Mouse (Mus musculus) cerebellum, adult 18-20 months (tissue): ENCODE measurements around the gene Wnt9b.
"Not testable (repeated sequence)": the region's sequence is repeated elsewhere in the genome, so short reads cannot be mapped to it uniquely, and the experiment has no call there.

Source experiments
- DNase-seq, 2 experiments: peaks; one replicate each; pipeline ENCODE4 v3.0.0; 2021

Gene Wnt9b

DNA sequence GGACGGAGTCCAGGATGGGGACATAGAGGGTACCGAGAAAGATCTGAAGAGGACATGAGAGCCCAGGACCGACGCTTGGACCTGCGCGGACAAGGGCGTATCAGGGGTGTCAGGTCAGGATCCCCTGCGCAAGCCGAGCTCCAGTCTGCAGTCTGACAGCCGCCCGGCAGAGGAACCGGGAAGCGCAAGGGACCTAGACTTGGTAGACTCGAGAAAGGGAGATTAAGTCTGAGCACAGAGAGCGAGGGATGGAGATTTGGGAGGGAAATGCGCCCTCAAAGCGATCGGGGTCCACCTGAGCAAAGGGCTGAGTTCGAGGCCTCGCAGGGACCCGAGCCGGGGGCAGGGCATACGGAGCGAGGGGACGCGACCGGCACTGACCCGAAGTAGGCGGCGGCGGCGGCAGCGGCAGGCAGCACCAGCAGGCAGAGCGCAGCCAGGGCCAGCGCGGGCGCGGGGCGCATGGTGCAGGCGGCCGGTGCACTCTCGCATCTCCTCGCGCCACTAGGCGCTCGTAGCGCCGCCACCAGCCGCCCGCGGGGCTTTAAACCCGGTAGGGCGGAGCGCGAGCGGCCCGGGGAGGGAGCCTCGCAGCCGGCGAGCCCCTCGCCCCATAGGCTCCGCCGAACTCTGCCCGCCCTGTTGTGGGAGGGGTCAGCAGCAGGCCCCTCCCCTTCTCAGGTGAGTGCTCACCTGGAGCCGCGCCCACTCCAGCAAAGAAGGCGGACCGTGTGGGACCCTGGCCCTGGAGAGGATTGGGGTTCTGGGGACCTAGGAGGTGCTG, at the start of gene Wnt9b:
Gene Wnt9b, minus strand, starts transcription at position 516 of the 784 bp plus-strand sequence.
- peak; percentile 11 to 34 for DNase-seq

DNA sequence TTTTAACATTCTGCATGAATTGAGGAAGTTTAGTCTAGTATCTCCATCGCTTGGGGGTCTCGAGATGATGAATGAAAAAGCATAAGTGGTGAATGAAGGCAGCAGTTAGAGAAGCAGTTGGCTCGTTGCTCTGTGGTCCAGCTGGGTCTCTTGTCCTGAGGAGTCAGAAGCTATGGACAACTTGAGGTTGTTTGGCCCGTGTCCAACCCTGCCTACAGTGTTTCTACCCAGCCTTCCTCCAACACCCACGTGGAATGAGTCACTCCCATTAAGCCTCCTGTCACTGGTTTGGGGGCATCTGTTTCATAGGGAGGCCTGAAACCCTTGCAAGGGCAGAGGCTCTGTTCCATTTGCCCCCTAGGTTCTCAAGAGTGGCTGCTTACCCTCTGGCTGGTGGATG, 40.3 kb upstream of the Wnt9b start:
- peak in 1 of 2 experiments; percentile 33 for DNase-seq

DNA sequence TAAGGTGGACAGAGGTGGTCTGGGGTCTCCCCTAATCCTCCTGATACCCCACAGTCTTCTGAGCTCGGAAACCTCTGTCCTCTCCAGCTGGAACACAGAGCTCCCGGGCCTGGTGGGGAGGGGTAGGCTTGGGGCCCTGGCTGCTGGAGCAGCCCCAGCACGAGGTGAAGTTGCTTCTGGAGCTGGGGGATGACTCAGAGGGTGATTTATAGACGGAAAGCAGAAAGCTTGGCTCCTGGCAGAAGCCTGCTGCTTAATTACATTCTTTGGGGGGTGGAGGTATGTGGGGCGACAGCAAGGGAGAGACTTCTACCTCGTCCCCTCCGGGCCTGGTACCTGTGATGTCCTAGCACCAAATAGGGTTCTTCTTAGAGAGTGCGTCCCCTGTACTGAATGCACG, 30.5 kb upstream of the Wnt9b start:
- DNase-seq = no peak

DNA sequence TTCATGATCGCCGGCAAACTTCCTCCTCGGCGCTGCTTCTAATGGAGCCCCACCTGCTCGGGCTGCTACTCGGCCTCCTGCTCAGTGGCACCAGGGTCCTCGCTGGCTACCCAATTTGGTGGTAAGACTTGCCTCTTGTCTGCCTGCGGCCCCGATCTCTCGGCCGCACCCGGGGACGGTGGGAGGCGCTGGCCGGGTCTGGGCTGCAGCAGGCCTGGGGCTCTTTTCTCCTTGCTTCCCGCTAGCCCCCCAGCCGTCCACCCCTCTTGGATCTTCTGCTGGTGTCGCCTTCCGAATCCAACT, 24.6 kb upstream of the Wnt9b start:
- no peak for DNase-seq

DNA sequence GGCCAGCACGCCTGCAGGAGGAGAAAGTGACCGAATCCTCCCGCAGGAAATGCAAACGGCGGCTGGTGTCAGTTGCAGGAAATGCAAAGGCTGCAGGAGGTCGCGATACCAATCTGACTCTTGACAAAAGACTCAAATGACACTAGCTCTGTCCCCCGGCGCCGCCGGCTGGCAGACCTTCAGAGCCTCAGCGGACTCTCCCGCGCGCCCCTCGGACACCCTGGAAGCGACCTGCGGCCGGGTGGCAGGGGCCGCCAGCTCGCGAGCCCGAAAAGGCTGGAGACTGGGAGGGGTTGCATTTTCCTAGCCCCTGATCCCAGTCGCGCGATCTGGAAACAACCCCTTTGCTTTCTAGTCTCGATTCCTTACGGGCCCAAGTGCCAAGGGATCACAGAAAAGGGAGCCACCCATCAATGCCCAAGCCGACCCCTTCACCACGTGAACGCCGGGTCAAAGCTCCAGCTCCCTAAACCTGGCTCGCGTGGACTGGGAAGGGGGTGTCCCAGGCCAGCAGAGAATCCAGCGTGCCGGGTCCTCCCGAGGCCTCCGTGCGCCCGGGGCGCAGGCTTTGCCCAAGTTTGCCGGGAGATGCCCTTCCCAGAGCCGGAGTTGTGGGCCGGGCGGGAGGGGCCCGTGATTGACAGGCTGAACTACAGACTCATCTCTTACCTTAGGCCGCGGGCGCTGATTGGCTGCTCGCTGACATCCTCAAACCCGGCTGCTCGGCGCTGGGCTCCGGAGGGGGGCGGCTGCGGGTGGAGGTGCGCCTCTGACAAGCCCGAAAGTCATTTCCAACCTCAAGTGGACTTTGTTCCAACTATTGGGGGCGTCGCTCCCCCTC, 24.0 kb upstream of the Wnt9b start, which contains the start of gene Wnt3:
Gene Wnt3, plus strand, starts transcription at position 764 of the 841 bp plus-strand sequence.
- peak; percentile 47 to 67 for DNase-seq

DNA sequence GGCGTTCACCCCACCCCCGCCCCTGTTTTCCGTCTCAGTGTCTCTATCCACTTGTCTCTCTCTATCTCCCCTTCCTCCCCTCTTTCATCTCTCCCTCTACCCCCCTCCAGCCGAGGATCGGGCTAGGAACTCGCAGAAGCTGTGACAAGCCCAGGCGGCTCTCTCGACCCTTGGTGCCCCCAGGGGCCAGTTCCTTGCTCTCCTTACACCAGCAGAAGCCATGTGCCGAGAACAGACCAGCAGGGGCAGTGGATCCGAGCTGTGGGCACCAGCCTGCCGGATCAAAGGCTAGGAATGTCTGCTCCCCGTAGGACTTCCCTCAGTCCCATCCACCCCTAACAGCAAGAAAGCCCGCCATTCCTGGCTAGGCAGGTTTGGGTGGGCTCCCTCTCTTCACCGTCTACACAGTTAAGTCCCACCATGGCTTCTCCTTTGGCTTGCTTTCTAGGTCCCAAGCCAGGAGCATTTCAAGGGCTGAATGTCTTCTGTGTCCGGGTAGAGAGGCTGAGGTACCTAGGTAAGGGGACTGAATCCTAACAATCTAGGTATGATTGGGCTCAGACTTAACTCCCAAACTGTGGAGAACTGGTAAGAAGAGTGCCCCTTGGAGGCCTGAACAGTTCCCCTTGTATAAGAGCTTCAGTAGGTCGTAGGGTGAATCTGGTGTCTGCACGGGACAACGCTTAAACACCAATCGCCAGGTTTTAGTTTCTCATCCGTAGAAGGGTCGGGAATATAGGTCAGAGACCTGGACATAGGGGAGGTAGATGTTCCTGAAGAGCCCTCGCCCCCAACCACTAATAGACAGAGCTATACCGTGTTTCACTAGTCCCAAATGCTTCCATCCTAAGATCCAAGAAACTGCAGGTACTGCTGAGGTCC, 23.1 kb upstream of the Wnt9b start:
- DNase-seq = no peak

DNA sequence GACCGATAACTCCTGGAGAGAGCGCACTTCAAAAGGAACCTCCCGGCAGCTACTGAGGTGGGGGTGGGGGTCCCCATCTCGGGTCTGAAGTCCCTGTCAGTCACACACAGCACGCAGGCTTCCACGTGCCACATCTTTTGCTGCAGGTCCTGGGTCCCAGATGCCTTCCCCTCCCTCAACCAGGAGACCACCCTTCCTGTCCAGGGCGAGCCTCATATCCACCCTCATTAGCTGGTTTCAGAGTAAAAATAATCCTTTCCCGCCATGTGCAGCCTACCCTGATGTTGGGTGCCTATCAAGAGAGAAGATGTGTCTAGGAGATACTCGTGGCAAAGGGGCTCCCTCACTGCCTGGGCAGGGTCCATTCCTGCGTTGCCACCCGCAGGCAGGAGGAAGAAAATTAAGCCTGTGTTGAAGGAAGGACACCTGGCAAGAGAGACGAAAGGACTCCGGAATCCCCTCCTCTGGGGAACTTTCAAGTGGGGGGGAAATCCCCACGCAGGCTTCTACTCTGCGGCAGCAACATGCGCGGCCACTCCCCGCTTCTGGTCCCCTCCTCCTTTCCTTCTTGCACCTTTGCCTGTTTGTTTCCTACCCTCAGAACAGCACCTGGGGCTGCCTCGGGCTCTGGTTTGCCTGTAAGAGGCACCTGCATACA, 21.7 kb upstream of the Wnt9b start:
- DNase-seq = no peak

DNA sequence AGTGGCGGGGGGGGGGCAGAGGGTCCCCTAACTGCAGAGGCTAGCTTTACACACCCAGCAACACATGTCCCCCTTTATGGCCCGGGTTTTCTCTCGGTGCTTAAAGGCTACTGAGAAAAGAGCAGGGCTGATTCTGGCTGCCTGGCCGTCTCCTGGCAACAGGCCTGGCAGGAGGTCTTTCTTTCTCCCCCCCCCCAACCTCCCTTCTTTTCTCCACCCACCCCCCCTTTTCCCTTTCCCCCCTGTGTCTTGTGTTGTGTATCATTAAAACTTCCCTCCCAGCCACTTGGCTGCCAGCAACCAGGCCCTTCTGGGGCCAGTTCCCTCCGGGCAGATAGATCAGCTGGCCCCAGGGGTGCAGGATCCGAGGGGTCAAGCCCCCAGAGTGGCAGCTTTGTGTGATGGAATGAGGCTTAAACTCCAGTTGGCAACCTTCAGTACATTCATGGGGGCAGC, 16.0 kb upstream of the Wnt9b start:
- no peak for DNase-seq

DNA sequence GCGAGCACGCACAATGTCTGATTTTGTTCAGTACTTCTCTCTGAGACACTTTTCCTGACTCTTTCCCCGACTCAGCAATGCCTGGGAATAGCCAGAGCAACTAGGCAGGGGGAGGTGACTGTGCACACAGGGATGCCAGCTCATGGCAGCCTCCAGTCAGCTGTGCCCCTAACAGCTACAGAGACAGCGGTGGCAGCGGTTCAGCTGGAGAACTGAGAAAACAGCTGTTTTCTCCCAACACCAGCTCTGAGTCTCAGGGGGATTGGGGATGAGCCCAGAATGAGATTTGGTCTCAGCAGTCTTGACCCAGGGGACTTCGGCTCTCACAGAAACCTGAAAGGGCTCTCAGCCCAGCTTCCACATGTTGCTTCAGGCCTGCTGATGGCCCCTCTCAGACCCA, 15.0 kb upstream of the Wnt9b start:
- no peak for DNase-seq

DNA sequence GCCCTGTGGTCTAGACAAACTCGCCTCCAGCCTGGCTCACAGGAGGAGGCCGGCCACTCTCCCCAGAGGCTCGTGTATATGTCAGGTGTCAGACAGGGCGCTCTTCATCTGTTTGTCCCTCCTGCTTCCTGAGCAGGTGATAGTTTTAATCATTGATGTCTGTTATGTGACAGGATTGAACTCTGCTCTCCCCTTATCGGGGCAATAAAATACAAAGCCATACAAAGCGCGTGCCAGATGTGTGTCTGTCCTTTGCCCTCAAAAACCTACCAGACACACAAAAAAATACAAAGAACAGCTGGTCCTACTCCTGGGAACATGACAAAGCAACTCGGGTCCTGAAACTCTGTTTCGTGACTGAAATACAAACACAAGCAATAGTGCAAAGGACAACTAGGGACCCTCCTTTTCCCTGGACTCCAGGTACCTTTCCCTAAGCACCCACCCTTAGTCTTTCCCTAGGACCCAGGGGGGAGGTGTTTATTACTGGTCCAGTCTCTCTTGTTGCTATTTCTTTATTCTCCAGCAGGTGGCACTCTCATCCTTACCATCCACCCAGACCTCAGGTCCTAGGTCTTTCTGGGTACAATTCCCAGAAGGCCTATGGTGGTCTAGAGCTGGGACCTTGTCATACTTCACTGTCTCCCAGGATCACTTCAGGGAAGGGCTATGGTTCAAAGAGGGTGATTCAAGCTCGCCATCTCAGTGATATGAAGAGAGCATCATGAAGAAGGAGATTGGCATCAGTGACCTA, 14.0 kb upstream of the Wnt9b start:
- peak; percentile 49 to 64 for DNase-seq

DNA sequence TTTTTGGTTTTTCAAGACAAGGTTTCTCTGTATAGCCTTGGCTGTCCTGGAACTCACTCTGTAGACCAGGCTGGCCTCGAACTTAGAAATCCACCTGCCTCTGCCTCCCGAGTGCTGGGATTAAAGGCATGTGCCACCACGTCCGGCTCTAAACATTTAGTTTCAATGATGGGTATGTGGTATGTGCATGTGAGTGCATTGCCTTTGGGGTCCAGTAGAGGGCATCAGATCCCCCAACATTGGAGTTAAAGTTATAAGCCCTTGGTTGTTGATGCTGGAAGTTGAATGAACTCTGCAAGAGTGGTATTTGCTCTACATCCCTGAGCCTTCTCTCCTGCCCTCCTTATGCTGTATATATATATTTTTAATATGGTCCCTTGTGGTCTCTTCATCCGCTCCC, 11.3 kb upstream of the Wnt9b start:
- not testable (repeated sequence) for DNase-seq

DNA sequence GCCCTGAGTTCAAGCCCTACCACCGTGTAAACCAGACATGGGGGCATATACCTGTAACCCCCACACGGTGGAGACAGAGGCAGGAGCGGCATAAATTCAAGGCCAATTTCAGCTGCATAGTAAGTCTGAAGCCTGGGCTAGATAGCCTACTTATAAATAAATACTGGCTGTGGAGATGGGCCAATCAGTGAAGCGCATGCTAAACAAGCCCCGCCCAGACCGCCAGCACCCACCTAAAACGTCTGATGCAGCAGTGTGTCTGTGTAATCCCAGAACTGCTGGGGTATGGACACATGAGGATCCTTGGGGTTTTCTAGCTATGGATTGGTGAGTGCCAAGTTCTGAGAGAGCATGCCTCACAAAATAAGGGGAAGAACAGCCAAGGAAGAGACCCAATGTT, 10.5 kb upstream of the Wnt9b start:
- no peak for DNase-seq

DNA sequence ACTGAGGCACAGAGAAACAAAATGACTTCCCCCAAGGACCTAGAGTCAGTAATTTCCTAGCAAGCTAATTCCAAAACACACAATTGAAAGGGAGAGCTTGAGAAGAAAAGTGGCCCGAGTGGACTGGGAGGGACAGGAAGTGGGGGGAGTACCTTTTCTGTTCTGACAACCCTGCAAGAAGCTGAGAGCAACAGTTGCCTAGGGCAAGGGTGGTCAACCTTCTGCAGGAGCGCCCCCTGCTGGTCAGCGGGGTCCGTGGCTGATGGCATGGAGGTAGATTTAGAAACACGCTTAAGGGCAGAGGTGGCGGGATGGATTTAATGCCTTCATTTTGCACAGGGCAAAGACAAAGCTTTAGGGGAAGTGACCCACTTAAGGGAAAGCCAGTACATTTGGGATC, 9.1 kb upstream of the Wnt9b start:
- peak; percentile 53 to 69 for DNase-seq

DNA sequence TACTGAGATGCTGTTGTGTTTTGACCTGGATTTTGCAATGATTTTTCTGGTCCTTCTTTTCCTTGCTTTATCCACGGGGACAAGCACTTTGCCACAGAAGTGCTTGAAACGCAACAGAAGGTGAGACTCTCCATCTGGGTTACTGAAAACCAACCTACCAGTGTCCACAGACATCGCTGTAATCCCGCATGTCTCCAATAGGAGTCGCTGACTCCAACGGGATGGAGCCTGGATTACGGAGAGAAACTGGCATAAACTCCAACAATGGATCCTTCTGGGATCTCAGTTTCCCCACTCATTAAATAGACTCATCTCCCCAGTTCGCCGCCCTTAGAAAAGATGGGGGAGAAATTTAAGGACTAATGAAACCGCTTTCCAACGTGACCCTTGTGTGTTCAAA, 8.4 kb upstream of the Wnt9b start:
- DNase-seq = no peak

DNA sequence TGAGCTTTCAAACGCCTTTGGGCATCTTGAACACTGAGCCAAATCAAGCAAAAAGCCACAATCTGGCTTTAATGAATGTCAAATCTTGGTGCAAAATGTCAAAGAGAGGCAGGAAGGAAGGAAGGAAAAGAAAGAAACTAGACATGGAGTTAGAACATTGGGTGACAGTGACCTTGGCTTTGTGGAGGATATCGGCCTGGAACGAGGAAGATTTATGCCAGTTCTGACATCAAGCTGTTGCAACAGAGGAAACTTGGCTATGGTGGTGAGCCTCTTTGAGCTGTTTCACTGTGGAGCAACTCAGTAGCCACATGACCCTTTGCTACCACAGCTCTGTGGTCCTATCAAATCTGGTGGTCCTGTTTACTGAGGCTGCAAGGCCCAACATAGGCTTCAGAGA, 991 bp upstream of the Wnt9b start:
- no peak for DNase-seq

DNA sequence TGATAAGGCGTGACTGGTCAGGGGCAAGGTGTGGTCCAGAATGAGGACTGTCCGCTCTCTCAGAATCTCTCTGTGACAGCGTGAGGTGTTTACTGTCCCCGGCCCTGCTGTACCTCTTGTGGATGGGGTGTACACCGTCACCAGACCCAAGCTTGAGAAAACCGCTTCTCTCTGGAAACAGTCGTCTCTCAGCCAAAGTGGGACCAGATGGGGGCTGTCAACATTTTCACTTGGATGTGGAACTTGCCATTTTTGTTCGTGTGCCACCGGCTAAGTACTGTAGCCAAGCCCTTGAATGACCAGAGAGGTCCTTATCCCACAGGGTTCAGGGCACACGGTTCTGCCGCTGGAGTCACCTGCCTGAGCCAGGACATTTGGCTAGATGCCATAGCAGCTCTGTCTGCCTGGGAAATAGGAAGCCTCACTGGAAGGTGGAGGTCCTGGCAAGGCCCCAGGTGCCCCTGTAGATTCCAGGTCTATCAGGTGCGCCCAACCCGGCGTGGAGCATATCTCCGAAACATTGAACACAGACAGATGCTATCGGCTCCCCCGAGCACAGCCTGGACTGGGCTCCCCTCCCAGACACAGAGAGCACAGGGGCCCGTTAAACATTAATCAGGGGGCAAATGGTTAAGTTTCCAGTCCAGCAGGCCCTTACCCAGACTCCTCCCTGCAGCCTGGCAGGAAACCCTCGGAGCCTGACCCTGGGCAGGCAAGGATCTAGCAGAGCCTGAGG, 14.4 kb downstream of the Wnt9b start:
- DNase-seq = peak; percentile 30 to 31

DNA sequence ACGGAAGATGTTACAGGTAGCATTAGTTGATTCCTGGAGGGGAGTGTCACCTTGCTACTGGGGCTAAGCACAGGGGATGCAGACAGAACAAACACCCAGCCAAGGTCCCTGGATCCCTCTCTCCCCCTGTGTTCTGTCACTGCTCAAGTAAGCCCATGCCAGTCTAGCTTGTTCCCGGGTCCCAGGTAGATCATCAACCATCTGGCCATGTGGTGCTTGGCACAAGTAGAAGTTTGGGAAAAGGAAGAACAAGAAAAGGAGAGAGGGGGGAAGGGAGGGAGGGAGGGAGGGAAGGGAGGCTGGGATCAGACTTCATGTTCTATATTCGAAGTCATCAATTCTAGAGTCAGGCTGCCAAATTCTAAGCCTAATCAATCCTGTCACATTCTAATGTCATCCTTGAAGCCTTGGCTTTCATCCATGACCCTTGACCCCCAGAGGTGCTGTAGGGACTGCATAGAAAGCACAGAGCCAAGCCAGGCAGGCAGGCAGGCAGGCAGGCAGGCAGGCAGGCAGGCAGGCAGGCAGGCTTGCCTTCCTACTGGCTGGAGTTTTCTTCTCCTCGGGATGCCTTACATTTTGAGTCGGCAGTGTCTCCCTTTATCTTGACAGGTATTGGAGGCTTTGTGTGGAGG, 15.1 kb downstream of the Wnt9b start:
- no peak for DNase-seq

DNA sequence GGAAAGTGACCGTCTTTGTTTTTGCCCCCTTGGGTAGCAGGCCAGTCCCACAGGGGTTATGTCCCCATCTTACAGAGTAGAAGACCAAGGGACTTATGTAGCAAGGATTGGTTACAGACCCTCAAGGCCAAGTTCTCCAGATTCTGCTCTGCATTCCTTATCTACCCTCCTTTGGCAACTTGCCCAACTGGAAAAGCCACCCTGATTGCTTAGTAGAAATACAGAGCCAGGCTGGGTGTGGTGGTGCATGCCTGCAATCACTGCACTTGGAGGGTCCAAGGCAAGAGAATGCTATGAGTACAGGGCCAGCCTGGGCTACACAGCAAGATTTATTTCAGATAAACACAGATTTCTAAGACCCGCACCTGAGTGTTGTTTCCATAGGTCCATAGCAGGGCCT, 15.7 kb downstream of the Wnt9b start:
- DNase-seq = no peak

DNA sequence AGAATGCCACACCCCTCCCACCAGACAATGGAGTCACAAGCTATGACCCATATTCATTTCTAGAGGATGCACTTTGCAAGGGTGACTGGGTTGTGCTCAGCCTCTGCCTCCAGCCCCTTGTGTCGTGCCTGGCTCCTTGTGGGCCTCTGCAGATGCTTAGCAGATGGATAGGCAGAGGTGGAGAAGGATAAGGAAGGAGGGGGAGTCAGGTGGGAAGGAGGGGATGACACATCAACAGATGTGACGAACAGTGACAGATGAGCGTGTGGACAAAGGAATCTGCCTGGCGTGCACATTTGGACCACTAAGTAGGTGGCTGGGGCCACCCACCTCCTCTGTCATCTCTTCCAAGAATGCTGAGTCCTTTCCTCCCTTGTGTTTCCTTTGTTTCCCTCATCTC, 16.6 kb downstream of the Wnt9b start:
- no peak for DNase-seq

DNA sequence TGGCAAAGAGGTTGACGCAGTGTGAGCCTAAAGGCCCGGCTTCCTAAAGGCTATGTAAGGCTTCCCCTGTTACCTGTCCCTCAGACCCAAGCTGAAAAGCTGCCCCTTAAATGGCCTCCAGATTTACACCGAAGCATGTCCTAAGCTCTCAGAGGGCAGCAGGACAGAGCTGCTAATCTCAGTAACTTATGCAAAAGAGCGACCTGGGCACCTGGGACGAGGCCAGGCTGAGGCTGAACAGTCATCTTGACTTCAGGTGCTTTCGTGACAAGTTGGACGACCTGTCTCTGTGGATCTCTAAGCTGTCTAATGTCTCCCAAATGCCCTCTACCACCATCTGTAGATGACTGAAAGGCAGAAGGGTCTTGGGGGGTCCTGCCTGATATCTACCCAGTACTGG, 17.3 kb downstream of the Wnt9b start:
- DNase-seq = no peak

DNA sequence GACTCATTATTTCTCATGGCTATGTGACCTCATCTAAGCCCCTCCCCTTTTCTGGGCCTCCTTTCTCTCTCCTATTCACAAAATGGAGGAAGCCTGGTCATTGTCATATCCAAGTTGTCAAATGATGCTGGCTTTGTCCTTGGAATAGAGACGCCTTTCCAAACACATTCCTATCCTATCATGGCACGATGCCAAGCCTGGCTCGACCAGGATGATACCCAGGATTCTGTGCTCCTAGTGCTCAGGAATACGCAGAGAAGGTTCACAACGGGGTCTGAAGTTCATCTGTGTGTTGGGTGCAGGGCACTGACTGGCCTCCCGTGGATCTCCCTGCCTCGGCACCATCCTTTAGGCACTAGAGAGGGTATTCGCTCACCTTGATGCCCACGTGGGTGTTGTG, 18.0 kb downstream of the Wnt9b start:
- DNase-seq = no peak
